Mouse (Mus musculus): ENCODE data around the gene Lhx2.

- TF ChIP-seq CTCF (IDR thresholded peaks at IDR 0.05; ENCODE audit: low read depth) (no peak), EP300 (IDR thresholded peaks at IDR 0.05; ENCODE audit: low read depth) (no peak)
Observed at GRCm38 (mm10) chr2:38354179-38354716, 15.2 kb downstream of the Lhx2 start.

All from liver, postnatal 0 days (tissue).